Mouse (Mus musculus): Measurements from ENCODE around the gene Gpr107. TPM values are rescaled to one million over a fixed set of nuclear protein-coding genes. Genes with fewer than 3 reads are reported as not detected.

The Gpr107 gene
- polyA plus RNA-seq, 1 experiment from 2014 or later: 29.9 TPM

GRCm38 (mm10) chr2:31259367-31259920, 107.3 kb downstream of the Gpr107 start:
- peaks cover 83% of the 10 kb centered on the region for H3K4me1 ChIP-seq (ENCODE audit: control insufficient read depth, insufficient read depth, low read length)
- peak overlapping the region; percentile 72 for H3K9ac ChIP-seq (ENCODE audit: low read length)
- peak overlapping the region; percentile 97 for H3K27ac ChIP-seq (ENCODE audit: low read length)
- no peak for ATAC-seq (replicated peaks; ENCODE audit: extremely low read depth, insufficient read depth, low FRiP score)
- peak overlapping the region; percentile 56 for H3K4me3 ChIP-seq (ENCODE audit: low read length)
- WGBS: 30% methylated on average over 9 of the region's 9 CpGs
- H3K27me3 ChIP-seq (ENCODE audit: control insufficient read depth, insufficient read depth, low read length): no peaks in the 10 kb centered on the region
- no peaks in the 10 kb centered on the region for H3K36me3 ChIP-seq (ENCODE audit: control insufficient read depth, insufficient read depth)
- H3K9me3 ChIP-seq (replicated peaks; ENCODE audit: control insufficient read depth, low read length): no peaks in the 10 kb centered on the region
- H3K4me2 ChIP-seq (ENCODE audit: low read depth, low read length): peak overlapping the region; percentile 74

DNA sequence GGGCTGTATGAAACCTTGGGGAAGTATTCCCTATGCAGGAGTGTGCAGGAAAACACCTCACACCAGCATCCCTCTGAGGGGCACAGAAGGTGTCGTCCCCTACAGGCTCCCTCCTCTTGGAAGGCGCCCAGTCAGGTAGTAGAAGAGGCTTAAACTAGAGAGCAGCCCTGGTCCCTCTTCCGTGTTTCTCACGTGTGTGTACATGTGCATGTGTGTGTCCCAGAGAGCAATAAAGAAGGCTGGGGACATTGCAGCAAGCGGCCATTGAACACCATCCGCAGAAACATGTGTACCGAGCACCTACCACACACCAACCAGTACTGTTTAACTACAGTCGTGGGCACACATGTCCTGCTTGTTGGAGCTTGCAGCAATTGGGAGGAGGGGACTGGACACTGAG, 108.4 kb downstream of the Gpr107 start:
- H3K9me3 ChIP-seq (replicated peaks; ENCODE audit: control insufficient read depth, low read length): no peaks in the 10 kb centered on the region
- H3K36me3 ChIP-seq (ENCODE audit: control insufficient read depth, insufficient read depth): no peaks in the 10 kb centered on the region
- ATAC-seq (replicated peaks; ENCODE audit: extremely low read depth, insufficient read depth, low FRiP score): no peak
- 72% methylated on average over 8 of the region's 8 CpGs for WGBS
- no peak overlapping the region for H3K4me3 ChIP-seq (ENCODE audit: low read length)
- H3K9ac ChIP-seq (ENCODE audit: low read length): 0 out of 2 replicates have a peak overlapping the region, but pooled peaks have one; percentile 12
- no peaks in the 10 kb centered on the region for H3K27me3 ChIP-seq (ENCODE audit: control insufficient read depth, insufficient read depth, low read length)
- peak overlapping the region; percentile 97 for H3K27ac ChIP-seq (ENCODE audit: low read length)
- H3K4me1 ChIP-seq (ENCODE audit: control insufficient read depth, insufficient read depth, low read length): peaks cover 83% of the 10 kb centered on the region
- H3K4me2 ChIP-seq (ENCODE audit: low read depth, low read length): no peak overlapping the region

DNA sequence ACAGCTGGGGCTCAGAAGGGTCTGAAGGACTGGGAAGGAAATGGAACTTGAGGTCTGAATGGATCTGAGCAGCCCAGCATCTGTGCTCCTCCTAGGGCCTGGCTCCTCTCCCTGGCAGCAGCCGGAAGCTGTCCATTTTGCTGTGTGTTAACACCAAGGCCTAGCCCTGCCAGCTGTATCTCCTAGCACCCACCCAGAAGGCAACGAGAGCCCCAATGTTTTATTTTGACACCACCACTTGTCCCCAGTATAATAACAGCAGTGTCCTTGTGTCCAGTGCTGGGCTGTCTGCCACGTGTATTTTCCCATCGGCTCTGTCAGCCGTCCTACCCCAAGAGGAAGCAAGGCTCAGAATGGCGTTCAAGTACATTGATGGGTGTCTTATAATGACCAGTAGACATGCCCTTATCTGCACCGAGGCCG, 110.9 kb downstream of the Gpr107 start:
- H3K4me3 ChIP-seq (ENCODE audit: low read length): no peak overlapping the region
- 29% methylated on average over 8 of the region's 8 CpGs for WGBS

DNA sequence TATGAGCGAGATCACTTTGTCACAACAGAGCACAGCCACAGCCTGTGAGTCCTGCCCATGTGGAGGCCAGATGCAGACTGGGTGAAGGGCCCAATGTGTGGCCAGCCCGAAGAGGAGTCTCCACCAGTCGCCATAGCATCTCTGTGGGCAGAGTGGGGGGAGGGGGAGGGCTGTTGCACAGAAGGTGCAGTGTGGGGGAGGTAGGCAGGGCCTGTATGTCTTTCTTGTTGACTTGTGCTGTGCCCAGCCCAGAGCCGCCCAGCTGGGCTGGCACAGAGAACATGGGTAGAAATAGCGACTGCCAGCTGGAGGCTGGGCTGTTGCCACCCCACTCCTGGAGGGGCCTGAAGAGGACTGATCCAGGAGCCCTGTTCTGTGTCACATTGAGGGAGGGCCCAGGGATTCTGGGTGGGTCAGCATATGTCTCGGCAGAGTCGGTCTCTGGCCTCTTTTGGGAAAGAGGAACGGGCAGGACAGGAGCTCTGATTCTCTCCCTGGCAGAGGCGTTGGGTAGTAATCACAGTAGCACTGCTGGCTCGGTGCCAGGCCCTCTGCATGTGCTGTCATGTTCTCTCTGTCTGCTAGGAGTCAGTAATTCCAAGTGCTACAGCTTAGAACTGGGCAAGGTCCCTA, 111.7 kb downstream of the Gpr107 start:
- Histone ChIP-seq H3K9ac (ENCODE audit: low read length) (peak overlapping the region; percentile 40), H3K36me3 (ENCODE audit: control insufficient read depth, insufficient read depth) (no peaks in the 10 kb centered on the region), H3K9me3 (replicated peaks; ENCODE audit: control insufficient read depth, low read length) (no peaks in the 10 kb centered on the region), H3K4me3 (ENCODE audit: low read length) (no peak overlapping the region), H3K4me2 (ENCODE audit: low read depth, low read length) (peak overlapping the region; percentile 28), H3K27ac (ENCODE audit: low read length) (peak overlapping the region; percentile 90), H3K4me1 (ENCODE audit: control insufficient read depth, insufficient read depth, low read length) (peaks cover 62% of the 10 kb centered on the region), H3K27me3 (ENCODE audit: control insufficient read depth, insufficient read depth, low read length) (no peaks in the 10 kb centered on the region)
- WGBS: 30% methylated on average over 10 of the region's 10 CpGs
- peak; percentile 57 for ATAC-seq (replicated peaks; ENCODE audit: extremely low read depth, insufficient read depth, low FRiP score)

More for the DNA sequence above, 110.9 kb downstream of the Gpr107 start:
- H3K4me2 ChIP-seq (ENCODE audit: low read depth, low read length): no peak overlapping the region
- no peaks in the 10 kb centered on the region for H3K9me3 ChIP-seq (replicated peaks; ENCODE audit: control insufficient read depth, low read length)
- peak overlapping the region; percentile 90 for H3K27ac ChIP-seq (ENCODE audit: low read length)
- H3K36me3 ChIP-seq (ENCODE audit: control insufficient read depth, insufficient read depth): no peaks in the 10 kb centered on the region
- H3K4me1 ChIP-seq (ENCODE audit: control insufficient read depth, insufficient read depth, low read length): peaks cover 69% of the 10 kb centered on the region
- no peaks in the 10 kb centered on the region for H3K27me3 ChIP-seq (ENCODE audit: control insufficient read depth, insufficient read depth, low read length)
- no peak for ATAC-seq (replicated peaks; ENCODE audit: extremely low read depth, insufficient read depth, low FRiP score)
- peak overlapping the region; percentile 32 for H3K9ac ChIP-seq (ENCODE audit: low read length)

DNA sequence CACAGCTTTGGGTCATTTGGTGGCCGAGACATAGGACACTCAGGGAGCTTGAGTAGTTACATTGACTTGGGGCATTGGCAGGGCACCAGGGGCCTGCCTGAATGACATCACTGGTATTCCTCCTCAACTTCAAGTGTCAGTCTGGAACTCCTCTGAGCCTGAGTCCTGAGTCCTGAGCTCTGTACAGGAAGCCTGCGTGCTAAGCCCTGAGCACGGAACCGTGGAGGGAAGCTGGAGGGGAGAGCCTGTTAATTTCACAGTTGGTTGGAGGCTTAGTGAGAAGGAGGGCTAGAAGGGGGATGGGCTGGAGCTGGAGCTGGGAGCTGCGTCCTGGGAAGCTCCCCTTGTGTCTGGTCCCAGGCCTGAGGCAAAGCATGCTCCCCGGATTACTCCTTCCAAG, 115.3 kb downstream of the Gpr107 start:
- Histone ChIP-seq H3K4me2 (ENCODE audit: low read depth, low read length) (no peak overlapping the region), H3K27me3 (ENCODE audit: control insufficient read depth, insufficient read depth, low read length) (no peaks in the 10 kb centered on the region), H3K27ac (ENCODE audit: low read length) (no peak overlapping the region), H3K9ac (ENCODE audit: low read length) (no peak overlapping the region), H3K4me3 (ENCODE audit: low read length) (no peak overlapping the region), H3K4me1 (ENCODE audit: control insufficient read depth, insufficient read depth, low read length) (peaks cover 41% of the 10 kb centered on the region), H3K36me3 (ENCODE audit: control insufficient read depth, insufficient read depth) (no peaks in the 10 kb centered on the region), H3K9me3 (replicated peaks; ENCODE audit: control insufficient read depth, low read length) (no peaks in the 10 kb centered on the region)
- no peak for ATAC-seq (replicated peaks; ENCODE audit: extremely low read depth, insufficient read depth, low FRiP score)
- WGBS: 41% methylated on average over 6 of the region's 6 CpGs

Other genes starting within 250 kb of the Gpr107 start
- 1.8 and 2.8 TPM in 2 replicates for gene Ptges, start 222.5 kb upstream of the Gpr107 start, polyA plus RNA-seq (2015; fragmentation: Nextera tagmentation; extraction: Ambion mirVana)
- 22.8 and 26.3 TPM in 2 replicates for gene Tor1b, start 199.4 kb upstream of the Gpr107 start, polyA plus RNA-seq (2015; fragmentation: Nextera tagmentation; extraction: Ambion mirVana)
- 50.9 and 53.0 TPM in 2 replicates for gene Tor1a, start 184.4 kb upstream of the Gpr107 start, polyA plus RNA-seq (2015; fragmentation: Nextera tagmentation; extraction: Ambion mirVana)
- 38.1 and 42.5 TPM in 2 replicates for gene BC005624, start 170.1 kb upstream of the Gpr107 start, polyA plus RNA-seq (2015; fragmentation: Nextera tagmentation; extraction: Ambion mirVana)
- 41.7 and 49.3 TPM in 2 replicates for gene Usp20, start 170.0 kb upstream of the Gpr107 start, polyA plus RNA-seq (2015; fragmentation: Nextera tagmentation; extraction: Ambion mirVana)
- gene Fnbp1, start 10.3 kb upstream of the Gpr107 start, polyA plus RNA-seq (2015; fragmentation: Nextera tagmentation; extraction: Ambion mirVana): 20.3 and 23.7 TPM in 2 replicates
- 29.4 and 32.1 TPM in 2 replicates for gene Ncs1, start 93.5 kb downstream of the Gpr107 start, polyA plus RNA-seq (2015; fragmentation: Nextera tagmentation; extraction: Ambion mirVana)
- gene Hmcn2, start 162.1 kb downstream of the Gpr107 start, polyA plus RNA-seq (2015; fragmentation: Nextera tagmentation; extraction: Ambion mirVana): 1.1 and 1.3 TPM in 2 replicates